Mouse (Mus musculus): Measurements from ENCODE around the gene Pla2g2f.

Gene Pla2g2f

GRCm38 (mm10) chr4:138762266-138762665 lies 4.8 kb upstream of the Pla2g2f start:
- WGBS, result 74% methylated on average over 9 of the region's 9 CpGs

GRCm38 (mm10) chr4:138755983-138756382 lies 1.4 kb downstream of the Pla2g2f start:
- 51% methylated on average over 11 of the region's 11 CpGs for WGBS

DNA sequence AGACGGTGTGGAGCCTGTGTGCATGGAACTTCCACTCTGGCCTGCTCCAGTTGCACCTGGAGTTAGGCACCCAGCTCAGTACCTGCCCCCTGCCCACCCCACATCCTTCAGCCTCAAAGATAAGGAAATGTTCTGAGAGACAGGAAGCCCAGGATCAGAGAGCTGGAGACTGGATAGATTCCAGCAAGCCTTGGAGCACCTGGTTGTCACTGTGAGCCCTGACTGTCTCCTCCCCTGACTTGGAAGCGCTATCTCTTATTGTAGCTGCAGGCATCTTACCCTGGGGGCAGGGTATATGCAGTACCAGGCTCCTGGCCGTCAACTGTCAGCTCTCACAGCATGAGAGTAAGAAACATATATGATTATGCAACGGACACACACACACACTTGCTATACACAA lies 2.0 kb downstream of the Pla2g2f start:
- 47% methylated on average over 4 of the region's 4 CpGs for WGBS

DNA sequence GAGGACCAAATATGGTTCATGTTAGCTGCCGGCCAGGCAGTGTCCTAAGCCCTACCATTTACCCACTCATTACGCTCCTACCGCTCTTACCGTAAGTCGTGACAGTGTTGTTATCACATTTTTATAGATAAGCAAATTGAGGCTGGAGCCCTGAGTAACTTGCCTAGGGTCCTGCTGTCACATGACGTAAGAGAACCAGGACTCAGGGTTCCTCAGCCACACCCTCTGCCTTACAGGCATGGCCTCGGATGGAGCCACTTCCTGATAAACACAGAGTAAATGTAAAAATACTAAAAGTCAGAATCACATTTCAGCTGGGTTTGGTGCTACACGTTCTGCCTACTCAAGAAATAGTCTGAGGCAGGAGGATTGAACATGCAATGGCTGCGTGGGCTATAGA lies 3.0 kb downstream of the Pla2g2f start:
- WGBS, result 91% methylated on average over 9 of the region's 9 CpGs

GRCm38 (mm10) chr4:138753608-138754007 lies 3.8 kb downstream of the Pla2g2f start:
- WGBS, result 88% methylated on average over 3 of the region's 3 CpGs

- 94% methylated on average over 6 of the region's 6 CpGs for WGBS
Measured at GRCm38 (mm10) chr4:138752603-138753002, 4.8 kb downstream of the Pla2g2f start.

DNA sequence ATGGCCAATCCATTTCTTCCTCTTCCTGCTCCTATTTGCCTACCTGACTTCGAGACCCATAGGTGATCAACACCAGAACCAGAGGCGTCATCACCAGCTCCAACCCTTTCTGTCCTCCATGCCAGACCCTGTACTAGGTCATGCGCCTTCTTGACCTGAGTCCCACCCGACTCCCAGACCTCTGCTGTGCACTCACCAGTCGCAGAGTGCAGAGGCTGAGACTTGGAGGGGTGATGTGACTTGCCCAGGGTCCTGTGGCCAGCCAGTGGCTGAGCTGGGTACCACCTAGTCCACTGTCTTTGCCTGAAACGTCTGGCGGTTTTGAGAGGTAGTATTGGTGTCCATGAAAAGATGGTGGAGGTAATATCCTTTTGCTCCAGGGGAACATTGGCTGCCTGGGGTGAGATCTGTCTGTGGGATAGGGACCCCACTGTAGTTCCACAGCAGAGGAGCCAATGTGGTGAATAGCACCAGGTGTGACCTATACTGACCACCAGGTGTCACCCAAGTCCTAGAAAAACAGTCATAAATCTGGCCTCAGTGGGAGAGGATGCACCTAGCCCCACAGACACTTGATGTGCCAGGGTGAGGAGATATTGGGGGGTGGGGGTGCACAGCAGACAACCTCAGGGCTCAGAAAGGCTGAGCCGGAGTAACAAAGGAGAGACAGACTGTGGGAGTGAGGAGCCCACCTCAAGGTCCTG lies 8.9 kb downstream of the Pla2g2f start:
- WGBS, result 57% methylated on average over 8 of the region's 8 CpGs

GRCm38 (mm10) chr4:138747851-138748250 lies 9.6 kb downstream of the Pla2g2f start:
- 34% methylated on average over 10 of the region's 10 CpGs for WGBS

- 54% methylated on average over 9 of the region's 9 CpGs for WGBS
Measured at GRCm38 (mm10) chr4:138746866-138747265, 10.6 kb downstream of the Pla2g2f start.

DNA sequence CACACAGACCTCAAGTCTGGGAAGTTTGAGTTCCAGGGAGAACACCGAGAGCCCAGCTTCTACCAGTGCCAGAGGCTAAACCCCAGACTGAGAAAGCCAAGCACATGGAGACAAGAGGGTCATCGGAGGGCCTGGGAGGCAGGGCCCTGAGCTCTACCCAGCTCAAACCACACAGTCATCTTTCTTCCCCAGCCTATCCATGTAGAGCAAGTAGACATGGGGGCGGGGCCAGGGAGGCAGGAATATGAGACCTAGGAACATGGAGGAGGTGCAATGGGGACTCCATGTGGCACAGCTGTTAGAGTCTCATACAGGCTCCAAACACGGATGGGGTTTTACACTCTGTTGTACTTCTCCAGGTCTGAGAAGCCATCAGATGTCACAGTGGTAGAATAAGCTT lies 11.5 kb downstream of the Pla2g2f start:
- WGBS, result 73% methylated on average over 4 of the region's 4 CpGs

GRCm38 (mm10) chr4:138739136-138739851 lies 18.1 kb downstream of the Pla2g2f start:
- WGBS, result 40% methylated on average over 7 of the region's 7 CpGs

DNA sequence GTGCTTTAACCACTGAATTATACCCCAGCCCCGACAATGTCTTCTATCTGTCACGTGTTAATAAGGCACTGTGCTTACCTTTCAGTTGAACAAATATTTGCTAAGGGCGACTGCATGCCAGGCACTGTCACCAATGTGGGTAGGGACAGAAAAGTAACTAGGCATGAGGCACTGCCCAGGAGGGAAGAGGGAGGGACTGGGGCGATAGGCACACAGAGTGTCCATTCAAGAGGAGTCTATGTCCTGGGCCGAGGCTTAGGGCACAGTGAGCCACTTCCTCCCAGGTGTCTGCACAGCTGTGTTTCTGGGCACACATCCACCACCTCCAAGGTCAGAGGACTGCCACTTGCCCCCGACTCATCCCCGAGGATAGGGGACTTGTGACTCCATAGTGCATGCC lies 20.4 kb downstream of the Pla2g2f start, which contains the start of gene Ubxn10:
Gene Ubxn10, minus strand, starts transcription at position 137 of the 400 bp plus-strand sequence.
- 70% methylated on average over 7 of the region's 7 CpGs for WGBS

- WGBS, result 73% methylated on average over 4 of the region's 4 CpGs
Measured at GRCm38 (mm10) chr4:138734863-138735262, 22.6 kb downstream of the Pla2g2f start.

GRCm38 (mm10) chr4:138734105-138734504 lies 23.3 kb downstream of the Pla2g2f start:
- 75% methylated on average over 7 of the region's 7 CpGs for WGBS

GRCm38 (mm10) chr4:138729018-138729703 lies 28.3 kb downstream of the Pla2g2f start:
- 52% methylated on average over 9 of the region's 9 CpGs for WGBS

DNA sequence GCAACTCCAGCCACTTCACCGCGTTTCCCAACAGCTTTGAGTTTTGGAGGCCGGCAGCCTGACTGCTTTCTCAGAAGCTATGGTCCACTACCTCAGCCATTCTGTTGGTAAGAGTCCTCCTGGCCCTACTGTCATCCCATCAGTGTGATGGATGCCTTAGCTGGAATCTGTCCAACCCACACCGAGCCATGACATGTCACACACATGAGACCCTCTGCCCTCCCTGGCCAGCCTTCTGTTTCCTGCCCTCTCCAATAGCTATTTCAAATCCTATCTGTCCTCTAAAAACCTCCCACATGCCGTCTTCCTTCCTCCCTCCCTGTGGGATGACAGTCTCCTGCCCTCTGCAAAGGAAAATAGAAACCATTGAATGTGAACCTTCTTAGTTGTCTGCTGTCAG lies 31.7 kb downstream of the Pla2g2f start:
- 57% methylated on average over 5 of the region's 5 CpGs for WGBS

- 8% methylated on average over 13 of the region's 13 CpGs for WGBS
Measured at GRCm38 (mm10) chr4:138725127-138725461, 32.3 kb downstream of the Pla2g2f start.

- 37% methylated on average over 18 of the region's 18 CpGs for WGBS
Measured at GRCm38 (mm10) chr4:138724354-138725126, 32.9 kb downstream of the Pla2g2f start, which contains the start of gene Pla2g2c. Pla2g2c (plus strand) TSS chr4:138724792.

DNA sequence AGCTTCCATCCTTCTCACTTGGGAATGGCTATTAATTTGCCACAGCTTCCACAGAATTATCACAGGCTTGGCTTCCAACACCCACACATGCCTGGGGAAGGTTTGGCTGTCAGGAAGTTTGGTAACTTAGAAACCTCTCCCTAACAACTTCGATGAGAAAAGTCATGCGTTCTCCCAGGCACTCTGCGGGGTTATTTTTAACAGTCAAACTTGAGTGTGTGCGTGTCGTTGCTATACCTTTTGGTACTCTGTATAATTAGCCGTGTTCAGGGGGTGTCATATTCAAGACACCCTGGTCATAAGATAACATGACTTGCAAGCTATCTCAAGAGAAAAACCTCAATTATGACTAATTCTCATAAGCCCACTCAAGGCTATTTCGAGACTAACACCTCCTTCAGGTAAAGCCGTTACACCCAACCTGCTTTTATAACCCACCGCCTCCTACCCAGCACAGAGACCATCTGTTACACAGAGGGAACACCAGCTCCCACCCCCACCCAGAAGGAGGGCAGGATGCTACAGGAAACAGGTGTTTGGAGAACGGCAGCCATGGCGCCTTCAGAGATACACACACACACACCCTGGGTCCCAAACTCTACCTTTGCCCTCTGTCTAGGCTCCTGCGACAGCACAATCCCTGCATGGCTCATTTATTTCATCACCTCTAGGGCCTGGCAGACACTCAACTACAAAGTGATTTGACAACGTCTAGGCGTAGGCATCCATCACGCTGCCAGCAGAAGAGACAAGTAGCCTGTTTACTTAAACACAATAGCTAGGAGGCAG lies 33.7 kb downstream of the Pla2g2f start:
- 36% methylated on average over 15 of the region's 15 CpGs for WGBS

GRCm38 (mm10) chr4:138719264-138719596 lies 38.2 kb downstream of the Pla2g2f start:
- 64% methylated on average over 5 of the region's 5 CpGs for WGBS

DNA sequence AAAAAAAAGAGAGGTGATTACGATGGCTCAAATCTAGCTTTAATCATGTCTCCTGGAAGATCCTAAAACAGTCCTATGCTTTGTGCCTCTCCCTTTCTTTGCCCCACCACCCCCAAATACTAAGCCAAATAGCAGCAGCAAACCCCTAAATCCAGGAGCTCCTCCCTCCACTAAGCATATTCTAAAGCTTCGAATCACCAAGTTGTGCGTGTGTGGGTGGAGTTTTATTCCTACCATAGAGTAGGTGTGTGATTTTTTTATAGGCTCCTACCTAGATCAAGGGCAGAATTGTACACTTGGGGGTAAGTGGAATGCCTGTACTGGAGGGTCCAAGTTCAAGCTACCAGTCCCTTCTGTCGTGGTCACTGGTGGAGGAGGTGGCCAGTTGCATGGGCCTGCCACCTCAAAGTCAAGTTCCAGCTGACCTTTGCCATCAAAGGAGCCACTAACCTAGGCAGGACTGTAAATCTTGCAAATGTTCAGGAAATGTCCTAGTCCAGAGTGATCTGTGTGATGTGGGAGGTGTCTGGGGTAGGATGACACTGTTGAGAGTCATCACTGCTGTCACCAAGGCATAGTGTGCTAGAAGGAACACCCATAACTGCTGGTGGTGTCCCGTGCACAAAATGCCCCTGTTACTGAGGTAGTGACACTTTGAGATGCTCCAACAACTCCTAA lies 38.7 kb downstream of the Pla2g2f start:
- WGBS, result 52% methylated on average over 5 of the region's 5 CpGs
